ENCODE assay signal across 16 mouse cellular contexts in the genomic region with DNA sequence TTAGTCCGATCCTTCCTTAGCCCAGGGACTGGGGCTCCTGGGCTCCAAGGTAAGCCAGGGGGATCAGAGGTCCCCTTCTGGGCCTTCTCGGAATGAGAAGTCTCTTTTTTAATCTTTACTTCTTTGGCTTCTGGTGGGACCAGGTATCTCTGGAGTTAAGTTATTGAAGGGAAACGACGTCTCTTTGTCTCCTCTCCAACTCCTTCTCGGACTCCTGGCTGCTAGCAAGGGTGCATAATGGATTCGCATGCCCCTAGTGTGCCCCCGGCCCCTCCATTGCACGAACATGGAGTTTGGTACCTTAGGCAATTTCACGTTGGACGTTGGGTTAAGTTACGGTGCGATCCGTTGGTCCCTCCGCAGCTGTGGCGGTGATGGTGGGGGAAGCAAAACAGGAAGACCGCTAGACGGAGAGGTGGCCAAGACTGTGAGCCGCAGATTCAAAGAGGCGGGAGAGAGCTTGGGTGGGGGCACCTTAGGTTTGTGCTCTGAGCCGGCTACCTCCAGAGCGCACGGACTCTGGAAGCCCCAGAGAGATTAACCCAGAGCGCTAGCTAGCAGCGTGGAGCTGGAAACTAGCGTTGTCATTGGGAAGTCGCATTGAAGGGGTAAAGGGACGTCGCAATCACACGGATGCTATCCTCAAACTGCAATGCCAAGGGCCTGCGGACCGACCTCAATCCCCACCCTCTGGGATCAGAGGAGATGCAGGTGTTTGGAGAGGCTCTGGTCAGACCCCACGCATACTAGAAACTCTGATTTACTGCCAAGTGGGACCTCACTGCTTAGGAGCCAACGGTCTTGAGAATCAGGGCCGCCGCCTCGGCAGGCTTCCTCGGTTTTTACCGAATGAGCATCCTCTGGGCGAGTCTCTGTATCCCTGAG. TPM values are rescaled to one million over a fixed set of nuclear protein-coding genes. Genes with fewer than 3 reads are reported as not detected.
DNase-seq lines count a peak whose midpoint lies in the region; ATAC-seq lines count a peak whose summit lies in the region.
"Had no signal": no experiment of that assay in that cellular context is flagged by ENCODE, and none has a peak within 500 bp of the region (broad histone marks: within the 10 kb centered on the region; RNA-seq: fewer than 3 reads in every experiment).

No protein-coding gene starts in this region.

- no peaks in the 10 kb centered on the region for H3K9me3 ChIP-seq in hindbrain, embryonic 10.5 days
- H3K9me3 ChIP-seq in hindbrain, embryonic 13.5 days = no peaks in the 10 kb centered on the region
- H3K9me3 ChIP-seq in intestine, embryonic 15.5 days = no peaks in the 10 kb centered on the region
- H3K9me3 ChIP-seq: forebrain, embryonic 15.5 days; liver, embryonic 13.5 days; midbrain, embryonic 12.5 days had no signal

- intact Hi-C loops in heart, postnatal 36 days (cut with DNase I) = no loop called here

- H3K27me3 ChIP-seq in hindbrain, embryonic 10.5 days (ENCODE audit: insufficient read depth, poor library complexity, severe bottlenecking) = peaks cover 100% of the 10 kb centered on the region
- peaks cover 100% of the 10 kb centered on the region for H3K27me3 ChIP-seq in hindbrain, embryonic 13.5 days
- H3K27me3 ChIP-seq in intestine, embryonic 15.5 days (replicated peaks) = peaks cover 93% of the 10 kb centered on the region

- ATAC-seq in hindbrain, embryonic 13.5 days (ENCODE audit: low FRiP score) = no peak
- no peak for ATAC-seq in intestine, embryonic 15.5 days
- ATAC-seq: forebrain, embryonic 15.5 days had no signal

- no peaks in the 10 kb centered on the region for H3K36me3 ChIP-seq in hindbrain, embryonic 10.5 days
- no peaks in the 10 kb centered on the region for H3K36me3 ChIP-seq in hindbrain, embryonic 13.5 days
- no peaks in the 10 kb centered on the region for H3K36me3 ChIP-seq in intestine, embryonic 15.5 days
- H3K36me3 ChIP-seq: forebrain, embryonic 15.5 days; liver, embryonic 13.5 days; midbrain, embryonic 12.5 days had no signal

- peak; percentile 47 for DNase-seq in hindbrain, embryonic 10.5 days (ENCODE audit: low spot score)
- peak; percentile 34 for DNase-seq in adrenal gland, postnatal 14 days
- peak; percentile 67 for DNase-seq in neural tube, embryonic 10.5 days (ENCODE audit: extremely low spot score, low spot score)
- DNase-seq in heart, postnatal 36 days = no peak
- no peak for DNase-seq in B cell, adult 2 months
- DNase-seq in lung, adult 18-20 months = no peak
- DNase-seq: cerebellum, postnatal 36 days; gastrocnemius, postnatal 25 days; heart, postnatal 10 days; liver, embryonic 13.5 days; thymus, postnatal 4 days had no signal

- no peak overlapping the region for H3K27ac ChIP-seq in hindbrain, embryonic 10.5 days
- H3K27ac ChIP-seq in hindbrain, embryonic 13.5 days = no peak overlapping the region
- H3K27ac ChIP-seq in intestine, embryonic 15.5 days = no peak overlapping the region
- H3K27ac ChIP-seq: forebrain, embryonic 15.5 days; liver, embryonic 13.5 days; midbrain, embryonic 12.5 days had no signal

- H3K9ac ChIP-seq in hindbrain, embryonic 13.5 days = no peak overlapping the region
- H3K9ac ChIP-seq in intestine, embryonic 15.5 days = no peak overlapping the region
- H3K9ac ChIP-seq: forebrain, embryonic 15.5 days; liver, embryonic 13.5 days; midbrain, embryonic 12.5 days had no signal

- H3K4me2 ChIP-seq in hindbrain, embryonic 13.5 days = no peak overlapping the region
- peak overlapping the region; percentile 36 for H3K4me2 ChIP-seq in intestine, embryonic 15.5 days (replicated peaks)
- H3K4me2 ChIP-seq: forebrain, embryonic 15.5 days; liver, embryonic 13.5 days; midbrain, embryonic 12.5 days had no signal

- no peak overlapping the region for H3K4me3 ChIP-seq in hindbrain, embryonic 10.5 days
- no peak overlapping the region for H3K4me3 ChIP-seq in hindbrain, embryonic 13.5 days
- H3K4me3 ChIP-seq in intestine, embryonic 15.5 days (replicated peaks) = 0 out of 2 replicates have a peak overlapping the region, but pooled peaks have one; percentile 4
- H3K4me3 ChIP-seq: forebrain, embryonic 15.5 days; liver, embryonic 13.5 days; midbrain, embryonic 12.5 days had no signal

- WGBS in hindbrain, embryonic 10.5 days = 2% methylated on average over 39 of the region's 39 CpGs
- WGBS in hindbrain, embryonic 13.5 days = 1% methylated on average over 39 of the region's 39 CpGs
- WGBS in intestine, embryonic 15.5 days = 3% methylated on average over 39 of the region's 39 CpGs

- 0 out of 2 replicates have a peak, but pooled peaks cover 2% of the 10 kb centered on the region for H3K4me1 ChIP-seq in hindbrain, embryonic 10.5 days (replicated peaks)
- peaks cover 2% of the 10 kb centered on the region; the same call in 1 of the 2 replicates for H3K4me1 ChIP-seq in hindbrain, embryonic 13.5 days (replicated peaks)
- H3K4me1 ChIP-seq in intestine, embryonic 15.5 days (replicated peaks) = peaks cover 8% of the 10 kb centered on the region; the same call in 1 of the 2 replicates
- H3K4me1 ChIP-seq: forebrain, embryonic 15.5 days; liver, embryonic 13.5 days; midbrain, embryonic 12.5 days had no signal

RNA-seq across cellular contexts. Expression of a gene that starts 15.9 kb away (rescaled TPM):
- polyA plus RNA-seq in hindbrain, embryonic 10.5 days (2016; fragmentation: Nextera tagmentation; extraction: Ambion mirVana) = not detected in 2 replicates
- 4.8 and 7.2 TPM in 2 replicates for polyA plus RNA-seq in hindbrain, embryonic 13.5 days (2015; fragmentation: Nextera tagmentation; extraction: Ambion mirVana)
- 99.3 and 156 TPM in 2 replicates for total RNA-seq in adrenal gland, postnatal 14 days (2021)
- 1.2 and 1.3 TPM in 2 replicates for polyA plus RNA-seq in intestine, embryonic 15.5 days (2015; fragmentation: Nextera tagmentation; extraction: Ambion mirVana)
- not detected for total RNA-seq in heart, postnatal 36 days (2021)
- total RNA-seq: heart, postnatal 10 days; layer of hippocampus, adult 18-20 months had no signal
- polyA plus RNA-seq: forebrain, embryonic 15.5 days; midbrain, embryonic 12.5 days had no signal

RNA-seq across cellular contexts. Expression of a gene that starts 26.4 kb away (rescaled TPM):
- polyA plus RNA-seq in hindbrain, embryonic 10.5 days (2016; fragmentation: Nextera tagmentation; extraction: Ambion mirVana) = 0.08 TPM in 1 of 2 replicates, not detected in the other
- polyA plus RNA-seq in hindbrain, embryonic 13.5 days (2015; fragmentation: Nextera tagmentation; extraction: Ambion mirVana) = 19.2 and 27.2 TPM in 2 replicates
- total RNA-seq in adrenal gland, postnatal 14 days (2021) = 56.7 and 59.4 TPM in 2 replicates
- polyA plus RNA-seq in intestine, embryonic 15.5 days (2015; fragmentation: Nextera tagmentation; extraction: Ambion mirVana) = 1.1 and 1.5 TPM in 2 replicates
- total RNA-seq in heart, postnatal 36 days (2021) = not detected
- total RNA-seq: heart, postnatal 10 days; layer of hippocampus, adult 18-20 months had no signal
- polyA plus RNA-seq: forebrain, embryonic 15.5 days; liver, embryonic 13.5 days; midbrain, embryonic 12.5 days had no signal

RNA-seq across cellular contexts. Expression of a gene that starts 31.1 kb away (rescaled TPM):
- polyA plus RNA-seq in hindbrain, embryonic 10.5 days (2016; fragmentation: Nextera tagmentation; extraction: Ambion mirVana) = not detected in 2 replicates
- 21.5 and 33.2 TPM in 2 replicates for polyA plus RNA-seq in hindbrain, embryonic 13.5 days (2015; fragmentation: Nextera tagmentation; extraction: Ambion mirVana)
- 34.3 and 37.8 TPM in 2 replicates for total RNA-seq in adrenal gland, postnatal 14 days (2021)
- 10.7 and 12.4 TPM in 2 replicates for polyA plus RNA-seq in intestine, embryonic 15.5 days (2015; fragmentation: Nextera tagmentation; extraction: Ambion mirVana)
- total RNA-seq in heart, postnatal 36 days (2021) = not detected
- total RNA-seq: heart, postnatal 10 days; layer of hippocampus, adult 18-20 months had no signal
- polyA plus RNA-seq: forebrain, embryonic 15.5 days; midbrain, embryonic 12.5 days had no signal

RNA-seq across cellular contexts. Expression of a gene that starts 36.9 kb away (rescaled TPM):
- 0.31 TPM in 1 of 2 replicates, not detected in the other for polyA plus RNA-seq in hindbrain, embryonic 10.5 days (2016; fragmentation: Nextera tagmentation; extraction: Ambion mirVana)
- 81.9 and 132 TPM in 2 replicates for polyA plus RNA-seq in hindbrain, embryonic 13.5 days (2015; fragmentation: Nextera tagmentation; extraction: Ambion mirVana)
- total RNA-seq in adrenal gland, postnatal 14 days (2021) = 35.7 and 39.8 TPM in 2 replicates
- 14.4 and 16.1 TPM in 2 replicates for polyA plus RNA-seq in intestine, embryonic 15.5 days (2015; fragmentation: Nextera tagmentation; extraction: Ambion mirVana)
- not detected for total RNA-seq in heart, postnatal 36 days (2021)
- total RNA-seq: heart, postnatal 10 days; layer of hippocampus, adult 18-20 months had no signal
- polyA plus RNA-seq: forebrain, embryonic 15.5 days; midbrain, embryonic 12.5 days had no signal

RNA-seq across cellular contexts. Expression of a gene that starts 47.8 kb away (rescaled TPM):
- polyA plus RNA-seq in hindbrain, embryonic 10.5 days (2016; fragmentation: Nextera tagmentation; extraction: Ambion mirVana) = 0.14 and 6.3 TPM in 2 replicates
- polyA plus RNA-seq in hindbrain, embryonic 13.5 days (2015; fragmentation: Nextera tagmentation; extraction: Ambion mirVana) = 196 and 216 TPM in 2 replicates
- total RNA-seq in adrenal gland, postnatal 14 days (2021) = 17.1 and 18.7 TPM in 2 replicates
- polyA plus RNA-seq in intestine, embryonic 15.5 days (2015; fragmentation: Nextera tagmentation; extraction: Ambion mirVana) = 27.2 and 31.3 TPM in 2 replicates
- under 1 TPM; 0.19 to 0.22 TPM for total RNA-seq in heart, postnatal 36 days (2021)
- total RNA-seq: layer of hippocampus, adult 18-20 months had no signal
- polyA plus RNA-seq: forebrain, embryonic 15.5 days; midbrain, embryonic 12.5 days had no signal

Comparison
In these comparisons a context has a peak if more than half of its experiments do, and no peak if none do; other contexts are left out.
1. RNA of a gene that starts 31.1 kb away (polyA plus RNA-seq): 21.5 to 33.2 TPM in hindbrain, embryonic 13.5 days and 10.7 to 12.4 TPM in intestine, embryonic 15.5 days; not detected in hindbrain, embryonic 10.5 days; every median in the first group is over 10 times any median in the second.
2. DNase-seq: peak in hindbrain, embryonic 10.5 days (single experiment), adrenal gland, postnatal 14 days (single experiment) and neural tube, embryonic 10.5 days (single experiment); none in heart, postnatal 36 days (0 of 2), B cell, adult 2 months (0 of 2) and lung, adult 18-20 months (0 of 2).